Mouse (Mus musculus): ENCODE measurements around the gene Cntnap2. TPM values are rescaled to one million over a fixed set of nuclear protein-coding genes. Genes with fewer than 3 reads are reported as not detected.
"Not testable (repeated sequence)": the region's sequence is repeated elsewhere in the genome, so short reads cannot be mapped to it uniquely, and the experiment has no call there.

Gene Cntnap2
- total RNA-seq, 2 experiments from 2014 or later: 100 to 104 TPM

DNA sequence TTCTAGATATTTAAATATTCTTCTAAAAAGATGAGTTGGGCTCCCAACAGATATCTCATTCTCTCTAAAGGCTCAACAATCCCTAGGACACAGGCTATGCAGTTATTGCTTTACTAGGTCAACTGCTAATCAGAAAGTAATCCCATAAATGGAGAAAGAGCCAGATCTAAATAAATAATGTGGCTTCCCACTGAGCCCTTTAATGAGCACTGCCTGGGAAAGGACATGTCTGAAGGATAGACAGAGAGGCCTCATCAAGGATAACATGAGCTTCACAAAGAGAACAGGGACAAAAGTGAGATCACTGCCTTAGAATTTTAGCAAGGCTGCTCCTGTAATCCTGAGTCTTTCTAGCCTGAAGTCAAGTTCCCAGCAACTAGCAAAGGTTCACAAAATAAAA, 2138.4 kb downstream of the Cntnap2 start:
- intact Hi-C loops (cut with DNase I): no loop called here
- DNase-seq: no peak

- DNase-seq: no peak
- intact Hi-C loops (cut with DNase I): loop anchor here (5.0 kb wide), 1 partner anchor 97 kb away; no protein-coding TSS in a partner anchor
Observed at GRCm38 (mm10) chr6:47200671-47201070, 2141.5 kb downstream of the Cntnap2 start.

DNA sequence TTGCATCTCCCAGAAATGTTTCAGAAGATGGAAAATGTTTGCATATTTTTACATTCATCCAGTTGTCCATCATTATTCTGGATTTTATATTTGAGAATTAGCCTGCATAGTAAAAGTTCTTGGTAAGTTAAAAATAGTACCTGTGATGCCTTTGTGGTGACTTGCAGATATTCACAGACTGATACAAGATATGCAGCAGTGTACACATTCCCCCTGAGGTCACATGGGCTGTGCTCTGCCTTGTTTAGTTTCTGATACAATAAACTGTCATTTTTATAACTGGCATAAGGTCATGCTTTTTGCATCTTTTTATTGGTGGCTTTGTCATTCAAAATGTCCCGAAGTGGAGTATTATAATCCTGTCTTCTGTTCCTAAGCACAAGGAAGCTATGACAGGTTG, 2148.9 kb downstream of the Cntnap2 start:
- no peak for DNase-seq
- intact Hi-C loops (cut with DNase I): no loop called here

- intact Hi-C loops (cut with DNase I): no loop called here
Observed at GRCm38 (mm10) chr6:47214731-47215130, 2155.6 kb downstream of the Cntnap2 start.

DNA sequence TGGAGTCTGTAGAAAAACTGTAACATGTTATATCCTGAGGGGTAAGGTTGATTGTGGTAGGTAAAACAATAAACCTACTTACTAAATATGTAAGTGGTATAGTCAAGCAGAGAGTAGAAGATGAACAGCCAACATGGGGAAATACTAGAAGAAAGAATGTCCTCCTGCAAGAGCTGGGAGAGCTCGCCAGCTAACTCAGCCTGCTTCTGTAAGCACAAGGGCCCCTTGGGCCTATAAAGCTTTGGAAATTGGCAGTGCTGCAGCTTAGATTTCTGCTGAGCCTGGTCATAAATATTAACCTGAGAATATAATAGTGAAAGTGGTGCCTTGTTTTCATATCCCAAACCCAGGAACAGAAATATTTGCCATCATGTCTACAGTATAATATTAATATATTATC, 2164.4 kb downstream of the Cntnap2 start:
- DNase-seq; intact Hi-C loops (cut with DNase I): not testable (repeated sequence)

More at GRCm38 (mm10) chr6:47214731-47215130, 2155.6 kb downstream of the Cntnap2 start:
- no peak for DNase-seq

- intact Hi-C loops (cut with DNase I): not testable (repeated sequence)
Observed at GRCm38 (mm10) chr6:47225391-47225790, 2166.2 kb downstream of the Cntnap2 start.

DNA sequence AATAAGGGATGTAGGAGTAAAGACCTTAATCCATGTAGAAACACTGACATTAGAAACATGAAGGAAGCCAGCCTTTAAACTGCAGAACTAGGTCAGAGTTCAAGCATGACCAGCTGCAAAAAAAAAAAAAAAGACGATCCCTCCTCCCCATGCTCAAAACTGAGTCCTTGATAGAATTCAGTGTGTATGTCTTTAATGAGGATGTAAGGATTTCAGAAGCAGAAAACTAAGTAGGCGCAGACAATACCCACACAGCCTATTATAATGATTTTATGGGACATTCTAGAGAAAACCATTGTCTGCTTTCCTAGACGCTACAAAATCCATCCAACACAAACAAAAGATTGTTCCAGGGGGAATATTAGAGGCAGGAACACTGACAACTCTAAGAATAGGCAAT, 2168.4 kb downstream of the Cntnap2 start:
- DNase-seq: no peak
- intact Hi-C loops (cut with DNase I): no loop called here

More at GRCm38 (mm10) chr6:47225391-47225790, 2166.2 kb downstream of the Cntnap2 start:
- not testable (repeated sequence) for DNase-seq

DNA sequence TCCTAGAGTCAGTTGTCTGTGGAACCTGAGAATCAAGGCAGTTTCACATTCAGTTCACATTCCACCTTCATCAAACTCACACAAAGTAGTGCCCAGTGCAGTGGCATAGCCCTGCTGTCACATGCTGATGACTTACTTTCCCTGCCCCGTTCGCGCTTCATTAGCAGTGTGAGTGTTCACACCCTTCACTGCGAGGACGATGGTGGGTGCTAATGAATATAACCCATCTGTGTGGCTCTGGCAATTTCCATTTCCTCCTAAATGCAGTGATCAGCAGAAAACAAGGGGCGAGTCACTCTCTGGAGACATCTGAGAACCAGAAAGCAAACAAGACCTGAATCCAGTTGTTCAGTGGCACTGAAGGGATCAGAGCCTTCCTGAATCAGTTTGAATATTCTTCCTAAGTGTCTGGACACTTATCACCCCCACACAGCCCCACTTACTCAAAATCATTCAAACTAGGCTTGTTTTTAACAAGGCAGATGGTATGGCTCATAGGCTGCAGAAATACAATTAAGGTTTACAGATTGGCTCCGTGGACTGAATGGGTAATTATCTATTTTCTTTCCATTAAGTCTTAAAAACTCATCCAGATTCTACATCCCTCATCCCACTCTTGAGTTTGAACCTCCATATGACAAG, 2169.6 kb downstream of the Cntnap2 start:
- intact Hi-C loops (cut with DNase I): no loop called here
- DNase-seq: no peak

- intact Hi-C loops (cut with DNase I): no loop called here
- DNase-seq: peak; percentile 22
Observed at GRCm38 (mm10) chr6:47231513-47231912, 2172.4 kb downstream of the Cntnap2 start.

- intact Hi-C loops (cut with DNase I): no loop called here
- DNase-seq: peak; percentile 17
Observed at GRCm38 (mm10) chr6:47239376-47239921, 2180.3 kb downstream of the Cntnap2 start.

- intact Hi-C loops (cut with DNase I): no loop called here
- DNase-seq: no peak
Observed at GRCm38 (mm10) chr6:47241379-47241778, 2182.2 kb downstream of the Cntnap2 start.

DNA sequence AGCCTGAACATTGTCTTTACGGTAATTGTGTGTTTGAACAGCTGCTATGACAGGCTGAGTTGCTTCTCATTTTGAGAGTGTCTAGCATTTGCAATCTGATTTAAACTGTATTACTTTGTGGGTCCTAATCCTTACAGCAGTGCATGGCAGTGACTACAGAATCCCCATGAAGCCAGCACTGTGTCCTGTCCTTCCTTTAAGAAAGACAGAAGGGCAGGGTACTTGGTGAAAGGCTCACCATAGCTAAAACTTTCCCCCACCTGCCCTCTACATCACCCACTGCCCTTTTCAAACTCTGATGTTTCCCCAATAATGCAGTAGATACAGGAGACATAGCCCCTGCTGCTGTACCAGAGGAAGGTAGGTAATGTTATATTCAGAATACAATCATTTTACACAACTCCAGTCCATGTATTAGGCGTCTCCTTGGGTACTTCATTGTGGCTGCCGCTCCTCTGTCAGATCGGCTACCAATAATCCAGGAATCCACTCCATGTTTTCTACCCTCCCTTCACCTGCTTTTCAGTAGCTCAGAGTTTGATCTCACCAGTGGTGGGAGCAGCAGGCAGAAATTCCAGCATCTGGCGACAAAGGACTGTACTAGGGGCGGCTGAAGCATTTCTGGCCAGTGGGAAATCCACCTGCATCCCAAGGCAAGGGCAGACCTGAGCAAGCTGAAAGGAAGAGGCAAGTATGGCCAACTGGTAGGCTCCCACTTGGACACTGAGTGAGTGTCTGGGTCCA, 2184.9 kb downstream of the Cntnap2 start:
- DNase-seq: no peak
- intact Hi-C loops (cut with DNase I): no loop called here

- no peak for DNase-seq
- intact Hi-C loops (cut with DNase I): no loop called here
Observed at GRCm38 (mm10) chr6:47244642-47245041, 2185.5 kb downstream of the Cntnap2 start.

DNA sequence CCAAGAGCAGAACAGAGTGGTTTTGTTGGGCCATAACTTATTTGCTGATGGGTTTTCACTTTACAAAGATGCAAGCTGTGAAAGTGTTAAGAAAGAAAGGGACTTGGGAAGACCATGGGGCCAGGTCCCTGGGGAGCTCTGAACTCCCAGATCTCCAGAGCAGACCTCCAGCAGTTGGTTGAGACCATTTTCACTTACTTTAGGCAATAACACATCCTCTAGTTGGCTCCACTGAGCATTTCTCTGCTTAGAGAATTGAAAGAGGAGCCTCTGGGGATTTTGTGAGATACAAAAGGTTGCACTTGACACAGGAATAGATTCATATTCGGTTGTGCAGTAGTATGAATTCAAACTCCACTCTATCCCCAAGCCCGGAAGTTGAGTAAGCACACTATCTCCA, 2196.1 kb downstream of the Cntnap2 start:
- DNase-seq: no peak
- intact Hi-C loops (cut with DNase I): no loop called here

DNA sequence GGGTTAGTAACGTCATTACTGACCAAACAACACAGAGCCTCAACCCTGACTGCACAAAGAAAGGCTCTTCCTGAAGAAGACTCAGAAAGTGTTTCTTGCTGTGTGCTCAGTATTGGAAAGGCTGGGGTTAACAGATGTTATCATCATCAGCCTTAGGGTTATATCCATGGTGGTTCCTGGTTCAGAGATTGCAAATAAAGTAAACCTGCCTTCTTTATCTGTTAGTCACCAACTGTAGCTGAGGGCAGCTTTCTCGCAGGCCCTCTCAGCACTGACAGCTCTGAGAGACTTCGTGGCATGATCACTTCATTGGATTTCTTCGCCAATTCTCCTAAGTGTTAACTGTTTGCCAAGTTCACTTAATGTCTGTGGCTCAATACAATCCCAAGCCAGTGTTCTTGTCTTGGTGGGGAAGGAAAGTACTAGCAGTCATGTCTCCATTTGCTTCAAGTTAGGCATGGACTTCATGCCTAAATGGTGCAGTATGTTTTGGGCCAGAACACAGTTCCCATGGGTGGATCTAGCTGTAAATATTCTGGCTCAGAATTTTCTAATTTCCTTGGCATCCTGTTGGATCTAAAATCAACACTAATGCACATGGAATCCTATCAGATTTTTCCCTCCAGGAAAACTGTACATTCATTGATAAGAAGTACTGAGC, 2197.2 kb downstream of the Cntnap2 start:
- intact Hi-C loops (cut with DNase I): no loop called here
- no peak for DNase-seq

DNA sequence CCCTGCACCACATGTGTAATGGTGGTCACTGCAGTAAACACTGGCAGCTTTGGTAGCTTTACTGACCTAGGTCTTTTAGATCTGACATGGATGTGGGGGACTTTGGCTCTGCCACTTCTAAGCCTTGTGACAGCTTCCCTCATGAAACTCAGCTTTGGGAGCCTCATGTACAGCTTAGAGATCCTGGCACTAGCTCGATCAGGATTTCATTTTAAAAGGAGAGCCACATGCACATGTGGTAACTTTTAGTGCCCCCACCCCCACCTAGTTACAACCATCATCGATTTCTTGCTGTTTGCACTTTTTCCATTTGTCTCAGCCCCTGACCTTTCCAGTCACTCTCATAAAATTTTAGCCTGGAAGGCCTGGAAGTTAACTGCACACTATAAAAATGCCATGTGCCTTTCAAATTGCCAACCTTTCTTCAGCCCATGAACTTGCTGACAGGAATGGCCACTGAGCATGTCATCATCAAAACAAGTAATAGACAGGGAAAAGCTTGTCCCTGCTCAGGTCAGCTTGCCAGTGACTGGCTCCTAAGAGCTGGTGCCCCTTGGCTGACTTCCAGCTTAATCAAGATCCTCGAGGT, 2197.9 kb downstream of the Cntnap2 start:
- intact Hi-C loops (cut with DNase I): no loop called here
- DNase-seq: no peak

- intact Hi-C loops (cut with DNase I): no loop called here
- DNase-seq: no peak
Observed at GRCm38 (mm10) chr6:47259626-47260114, 2200.5 kb downstream of the Cntnap2 start.

GRCm38 (mm10) chr6:47267236-47267635, 2208.1 kb downstream of the Cntnap2 start:
- no peak for DNase-seq
- intact Hi-C loops (cut with DNase I): no loop called here

DNA sequence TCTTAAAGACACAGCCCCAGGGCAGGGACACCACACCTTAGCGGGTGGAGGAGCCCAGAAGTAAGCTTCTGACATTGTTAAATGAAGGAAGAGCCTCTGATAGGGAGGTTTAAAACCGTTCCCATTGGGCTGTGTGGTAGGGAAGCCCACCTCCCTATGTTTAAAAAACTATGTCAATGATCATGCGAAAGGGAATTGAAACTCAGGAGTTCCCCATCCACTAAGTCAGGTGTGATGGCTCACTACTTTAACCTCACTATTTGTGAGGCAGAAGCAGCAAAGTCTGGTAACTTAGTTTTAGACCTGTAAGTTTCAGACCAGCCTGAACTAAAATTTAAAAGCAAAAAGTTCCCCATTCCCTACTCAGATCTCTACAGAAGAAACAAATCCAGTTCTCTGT, 2210.3 kb downstream of the Cntnap2 start:
- DNase-seq: no peak
- intact Hi-C loops (cut with DNase I): no loop called here

DNA sequence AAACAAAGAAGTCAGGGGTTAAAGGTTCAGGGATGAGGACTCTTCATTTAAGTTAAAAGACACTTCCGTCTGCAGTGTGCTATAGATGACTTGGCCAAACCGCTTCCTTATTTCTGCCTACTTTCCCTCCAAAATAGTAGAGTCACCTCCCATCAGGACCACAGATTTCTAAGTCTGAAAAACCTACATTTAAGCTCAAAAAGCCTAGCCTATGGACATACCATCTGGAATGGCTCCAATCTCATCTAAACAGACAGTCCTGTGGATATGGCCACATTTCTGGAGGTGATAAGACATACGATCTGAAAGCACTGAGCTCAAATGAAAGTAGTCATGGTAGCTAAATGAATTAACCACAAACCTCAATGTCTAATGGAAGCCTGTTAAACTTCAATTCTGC, 2212.4 kb downstream of the Cntnap2 start:
- intact Hi-C loops (cut with DNase I): no loop called here

More for the DNA sequence above, 2212.4 kb downstream of the Cntnap2 start:
- DNase-seq: no peak
